Mouse (Mus musculus) thymus, adult 2 months (tissue): Measurements from ENCODE around the gene Nectin1. TPM values are rescaled to one million over a fixed set of nuclear protein-coding genes. Genes with fewer than 3 reads are reported as not detected.

Experiments used
- DNase-seq: peaks from one replicate; pipeline ENCODE4 v3.0.0; 2021
- H3K27ac ChIP-seq: fragments of 200-500 bp; 2 replicates; pipeline ENCODE4 v1.5.1; 2012; ENCODE audit warnings: low read length, control low read depth; ENCODE audit not compliant: control insufficient read depth, insufficient read depth
- H3K27me3 ChIP-seq: fragments of 200-500 bp; 2 replicates; pipeline ENCODE4 v1.6.1; 2012; ENCODE audit warnings: mild to moderate bottlenecking, low read length, moderate library complexity, mixed read lengths; ENCODE audit not compliant: control insufficient read depth, insufficient read depth
- H3K36me3 ChIP-seq: fragments of 200-500 bp; 2 replicates; pipeline ENCODE4 v1.6.1; 2012; ENCODE audit warnings: mild to moderate bottlenecking, low read length, moderate library complexity; ENCODE audit not compliant: control insufficient read depth, insufficient read depth
- H3K4me1 ChIP-seq: fragments of 200-500 bp; replicated peaks from 2 replicates; pipeline ENCODE4 v1.6.1; 2012; ENCODE audit warnings: low read length; ENCODE audit not compliant: control insufficient read depth, insufficient read depth
- H3K4me3 ChIP-seq: fragments of 200-500 bp; 2 replicates; pipeline ENCODE4 v1.5.1; 2012; ENCODE audit warnings: mild to moderate bottlenecking, low read length, control low read depth, moderate library complexity; ENCODE audit not compliant: control insufficient read depth, insufficient read depth
- CTCF ChIP-seq: fragments of 200-500 bp; IDR thresholded peaks from 2 replicates; pipeline ENCODE4 v1.5.1; 2012; ENCODE audit warnings: mild to moderate bottlenecking, control low read depth, low read length, moderate library complexity, borderline replicate concordance; ENCODE audit not compliant: control insufficient read depth, poor library complexity, insufficient read depth; ENCODE audit errors: extremely low read depth
- POLR2A ChIP-seq: fragments of 200-500 bp; IDR thresholded peaks from 2 replicates; pipeline ENCODE4 v1.6.1; 2012; ENCODE audit warnings: mild to moderate bottlenecking, low read length, control low read depth, moderate library complexity; ENCODE audit not compliant: control insufficient read depth, poor library complexity, insufficient read depth; ENCODE audit errors: extremely low read depth
- WGBS: fragments of 180-500 bp; shearing (Covaris S2); methylation state at CpG from one replicate; pipeline ENCODE4 v1.1.7; 2018; 5-methylcytosine and 5-hydroxymethylcytosine counted together
- polyA plus RNA-seq: library from polyadenylated mRNA; depleted of rRNA; stranded (reverse); fragments of >200 nt; gene quantifications from 2 replicates; pipeline ENCODE4 v1.2.3, GENCODE M21; 2012

Gene Nectin1
- polyA plus RNA-seq, 1 experiment, result 23.3 TPM

DNA sequence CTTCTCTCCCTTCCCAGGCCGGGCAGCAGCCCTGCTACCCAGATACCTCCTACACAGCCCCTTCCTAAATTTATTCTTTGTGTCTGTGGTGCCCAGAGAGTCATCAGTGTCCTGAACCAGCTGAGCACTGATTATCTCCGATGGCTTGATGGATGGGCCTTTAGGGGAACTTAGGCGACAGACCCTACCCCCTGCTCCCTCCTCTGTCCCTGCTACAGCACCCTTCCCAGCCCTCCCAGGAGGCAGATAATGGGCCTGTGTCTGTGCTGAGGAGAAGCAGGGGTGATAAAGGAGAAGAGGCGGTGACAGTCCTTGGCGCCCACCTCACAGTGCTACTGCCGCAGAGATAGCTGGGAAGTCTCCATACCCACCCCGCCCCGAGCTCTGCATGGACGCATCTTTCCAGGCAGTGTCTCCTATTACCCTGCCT, 11.0 kb downstream of the Nectin1 start:
- Histone ChIP-seq H3K27me3 (no peaks in the 10 kb centered on the region), H3K36me3 (no peaks in the 10 kb centered on the region), H3K27ac (no peak overlapping the region), H3K4me1 (no peaks in the 10 kb centered on the region), H3K4me3 (no peak overlapping the region)
- 93% methylated on average over 9 of the region's 9 CpGs for WGBS
- TF ChIP-seq POLR2A (no peak), CTCF (no peak)
- DNase-seq, result no peak

DNA sequence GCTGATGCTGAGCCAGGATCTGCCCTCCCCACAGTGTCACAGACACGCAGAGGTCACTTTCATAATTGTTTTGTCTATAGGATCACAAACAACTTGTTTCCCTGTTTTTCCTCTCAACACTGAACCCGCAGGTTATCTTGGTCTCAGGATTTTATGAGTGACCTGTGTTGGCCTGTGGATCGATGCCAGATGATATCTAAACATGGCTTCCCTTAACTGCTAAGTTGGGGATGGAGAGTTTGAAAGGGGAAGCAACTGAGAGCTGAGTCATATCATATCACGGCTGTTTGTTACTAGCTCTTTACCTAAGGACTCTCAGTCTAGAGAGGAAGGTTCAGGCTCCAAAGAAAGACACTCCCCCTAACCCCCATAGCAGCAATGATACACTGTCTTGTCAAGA, 11.7 kb downstream of the Nectin1 start:
- DNase-seq, result no peak
- Histone ChIP-seq H3K4me1 (no peaks in the 10 kb centered on the region), H3K27ac (no peak overlapping the region), H3K4me3 (no peak overlapping the region), H3K36me3 (no peaks in the 10 kb centered on the region), H3K27me3 (no peaks in the 10 kb centered on the region)
- 28% methylated on average over 4 of the region's 4 CpGs for WGBS
- TF ChIP-seq POLR2A (no peak), CTCF (no peak)

- no peak overlapping the region for H3K4me3 ChIP-seq
- H3K4me1 ChIP-seq, result no peaks in the 10 kb centered on the region
- DNase-seq, result no peak
- no peaks in the 10 kb centered on the region for H3K27me3 ChIP-seq
- H3K27ac ChIP-seq, result no peak overlapping the region
- 100% methylated on average over 2 of the region's 2 CpGs for WGBS
- H3K36me3 ChIP-seq, result no peaks in the 10 kb centered on the region
- no peak for TF ChIP-seq CTCF
- no peak for TF ChIP-seq POLR2A
Observed at GRCm38 (mm10) chr9:43755928-43756327, 12.1 kb downstream of the Nectin1 start.

DNA sequence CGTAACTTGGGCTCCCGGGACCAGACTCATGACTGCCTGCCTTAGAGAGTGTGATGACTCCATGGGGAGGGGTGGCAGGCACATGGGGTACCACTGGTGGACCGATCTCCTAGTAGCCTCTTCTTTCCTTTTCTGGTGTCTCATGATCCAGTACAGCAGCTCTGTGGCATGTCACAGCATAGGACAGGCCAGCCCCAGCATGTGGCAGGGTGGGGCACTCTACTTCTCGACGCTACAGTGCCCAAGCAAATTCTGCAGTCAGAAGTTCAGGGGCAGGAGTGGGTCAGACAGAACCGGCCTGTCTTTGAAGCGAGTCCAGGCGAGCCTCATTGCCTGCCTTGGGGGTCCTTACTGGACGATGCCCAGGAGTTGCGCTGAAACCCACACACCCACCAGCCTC, 13.4 kb downstream of the Nectin1 start:
- Histone ChIP-seq H3K4me1 (no peaks in the 10 kb centered on the region), H3K36me3 (no peaks in the 10 kb centered on the region), H3K27ac (no peak overlapping the region), H3K4me3 (no peak overlapping the region), H3K27me3 (no peaks in the 10 kb centered on the region)
- no peak for DNase-seq
- WGBS, result 90% methylated on average over 10 of the region's 10 CpGs
- TF ChIP-seq CTCF, result no peak
- TF ChIP-seq POLR2A, result no peak

DNA sequence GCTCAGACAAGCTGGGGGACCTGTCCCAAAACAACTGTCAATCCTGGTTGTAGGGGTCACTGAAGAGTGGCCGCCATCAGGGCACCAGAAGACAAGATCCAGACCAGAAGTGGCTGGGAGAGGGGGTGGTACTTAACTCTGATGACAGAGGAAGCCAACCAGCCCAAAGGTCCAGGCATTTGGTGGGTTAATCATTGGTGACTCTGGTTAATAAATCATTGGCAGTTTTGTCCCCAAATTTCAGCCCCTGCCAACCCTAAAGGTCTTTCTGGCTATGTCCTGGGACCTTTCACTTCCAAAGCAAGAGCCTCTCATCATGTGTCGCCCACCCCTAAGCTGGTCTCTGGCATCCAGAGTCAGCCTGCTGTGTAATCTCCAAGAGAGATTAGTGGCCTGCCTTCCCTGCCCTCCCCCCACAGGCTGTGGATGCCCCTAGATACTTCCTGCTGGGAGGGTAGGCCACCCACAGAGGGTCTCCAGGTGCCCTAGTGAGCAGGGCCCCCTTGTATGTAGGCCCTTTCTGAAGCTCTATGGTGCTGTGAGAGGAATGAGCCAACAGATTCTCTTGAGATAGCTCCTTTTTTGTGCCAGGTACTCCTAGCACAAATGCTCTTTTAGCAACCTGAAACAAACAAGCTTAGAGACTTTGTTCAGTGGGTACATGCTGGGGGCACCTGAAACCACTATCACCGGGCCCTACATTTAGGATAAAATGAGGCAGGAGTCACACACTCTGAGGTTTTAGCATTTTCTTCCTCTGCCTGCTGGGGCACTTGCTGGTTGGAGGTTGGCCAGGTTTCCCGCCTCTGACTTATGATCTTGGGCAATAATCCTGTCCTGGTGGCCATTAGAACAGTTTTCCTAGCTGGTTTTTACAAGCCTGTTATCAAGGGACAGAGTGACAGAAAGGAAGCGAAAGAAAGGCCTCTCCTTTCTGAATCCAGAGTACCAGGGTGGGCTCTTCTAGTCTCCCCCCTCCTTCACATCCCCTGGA, 14.5 kb downstream of the Nectin1 start:
- H3K27ac ChIP-seq, result no peak overlapping the region
- no peak for DNase-seq

GRCm38 (mm10) chr9:43760078-43760477, 16.3 kb downstream of the Nectin1 start:
- DNase-seq, result no peak
- Histone ChIP-seq H3K4me3 (no peak overlapping the region), H3K4me1 (no peaks in the 10 kb centered on the region), H3K27me3 (no peaks in the 10 kb centered on the region), H3K27ac (no peak overlapping the region), H3K36me3 (no peaks in the 10 kb centered on the region)
- TF ChIP-seq CTCF (no peak), POLR2A (no peak)
- WGBS, result 89% methylated on average over 12 of the region's 12 CpGs

More for the DNA sequence above, 14.5 kb downstream of the Nectin1 start:
- Histone ChIP-seq H3K27me3 (no peaks in the 10 kb centered on the region), H3K4me3 (no peak overlapping the region), H3K4me1 (no peaks in the 10 kb centered on the region), H3K36me3 (no peaks in the 10 kb centered on the region)
- no peak for TF ChIP-seq POLR2A
- TF ChIP-seq CTCF, result no peak
- WGBS, result 76% methylated on average over 5 of the region's 5 CpGs
